Mouse (Mus musculus): ENCODE data around the gene Frmd4a.

GRCm38 (mm10) chr2:4455097-4456025, 437.8 kb downstream of the Frmd4a start:
- no peak for TF ChIP-seq CTCF (IDR thresholded peaks at IDR 0.05; ENCODE audit: extremely low read depth, insufficient read depth, insufficient read length, insufficient replicate concordance)
- no peak for TF ChIP-seq POLR2A (IDR thresholded peaks at IDR 0.05; ENCODE audit: low read depth, low read length)

Data from spleen, adult 2 months (tissue).